Mouse (Mus musculus): ENCODE results near the gene Cd247. TPM values are rescaled to one million over a fixed set of nuclear protein-coding genes. Genes with fewer than 3 reads are reported as not detected.
"Not testable (repeated sequence)": the region's sequence is repeated elsewhere in the genome, so short reads cannot be mapped to it uniquely, and the experiment has no call there.

Cd247 gene
- total RNA-seq (2021), result not detected

DNA sequence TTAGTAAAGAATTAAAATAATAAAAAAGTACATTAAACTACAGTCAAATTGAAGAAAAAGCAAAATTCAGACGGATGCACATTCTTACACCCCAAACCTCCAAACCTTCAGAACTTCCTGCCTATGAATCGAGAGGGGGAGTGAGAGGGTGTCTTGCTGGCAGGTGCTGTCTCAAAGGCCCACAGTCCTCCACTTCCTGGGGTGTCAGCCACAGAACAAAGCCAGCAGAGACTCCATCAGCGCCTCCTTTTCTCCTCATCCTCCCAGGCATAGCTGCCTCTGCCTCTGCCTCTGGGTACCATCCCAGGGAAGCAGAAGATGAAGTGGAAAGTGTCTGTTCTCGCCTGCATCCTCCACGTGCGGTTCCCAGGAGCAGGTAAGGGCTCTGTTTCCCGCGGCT is at the start of gene Cd247:
TSS of gene Cd247 (plus strand) at position 171 of the 400 bp plus-strand sequence.
- DNase-seq (ENCODE audit: extremely low spot score in 1 of 2, low spot score in 1 of 2), result no peak

DNA sequence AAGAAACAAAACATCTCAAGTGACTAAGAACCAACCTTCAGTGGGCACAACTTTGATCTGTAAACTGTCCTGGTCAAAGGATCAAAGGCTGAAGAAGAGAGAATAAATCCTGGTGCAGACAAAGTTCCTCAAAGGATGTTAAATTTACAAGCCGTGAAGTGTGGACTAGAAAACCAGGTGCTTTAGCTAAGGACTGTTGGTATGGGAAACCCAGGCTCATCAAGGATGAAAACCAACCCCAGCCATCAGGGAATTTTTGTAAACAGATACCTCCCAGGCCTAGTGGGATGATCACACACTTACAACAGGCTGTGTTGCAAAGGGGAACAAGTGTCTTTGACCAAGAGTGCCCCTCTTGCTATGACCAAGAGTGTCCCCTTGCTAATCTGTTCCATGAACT is 49.5 kb upstream of the Cd247 start:
- no peak for DNase-seq (ENCODE audit: extremely low spot score in 1 of 2, low spot score in 1 of 2)

DNA sequence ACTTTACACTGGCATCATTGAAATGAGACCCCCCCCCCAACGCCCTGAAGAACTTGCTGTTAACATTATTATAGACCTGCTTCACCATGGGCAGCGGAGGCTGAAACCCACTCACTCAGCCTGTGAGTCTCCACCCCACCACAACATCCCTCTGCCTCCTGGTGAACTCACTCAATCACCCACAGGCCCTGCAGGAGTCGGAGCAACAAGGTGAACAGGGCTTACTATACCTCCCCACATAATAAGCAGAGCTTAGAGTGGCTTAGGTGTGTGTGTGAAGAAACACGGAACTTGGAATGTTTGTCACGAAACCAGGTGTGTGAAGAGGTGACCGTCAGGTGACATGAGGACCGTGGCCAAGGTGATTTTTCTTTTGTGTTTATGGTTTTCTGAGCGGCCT is 46.5 kb upstream of the Cd247 start:
- no peak for DNase-seq (ENCODE audit: extremely low spot score in 1 of 2, low spot score in 1 of 2)

DNA sequence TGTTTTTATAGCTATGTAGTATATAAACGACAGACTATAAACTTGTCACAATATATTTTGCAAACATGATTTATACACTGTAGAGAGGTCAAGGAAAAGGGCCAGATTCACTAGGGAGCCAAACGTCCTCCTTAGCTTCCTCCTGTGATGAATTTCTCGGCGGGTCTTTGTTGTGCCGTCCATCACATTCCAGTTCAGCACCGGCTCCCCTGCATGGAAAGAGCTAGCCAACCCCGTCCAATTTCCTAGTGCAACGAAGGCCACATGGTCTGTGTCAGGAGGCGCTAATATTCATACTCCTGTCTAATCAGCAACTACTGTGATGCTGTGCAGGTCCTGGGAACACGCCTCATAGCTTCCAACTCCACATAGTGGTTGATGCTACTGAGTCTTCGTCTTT is 40.4 kb upstream of the Cd247 start:
- no peak for DNase-seq (ENCODE audit: extremely low spot score in 1 of 2, low spot score in 1 of 2)

DNA sequence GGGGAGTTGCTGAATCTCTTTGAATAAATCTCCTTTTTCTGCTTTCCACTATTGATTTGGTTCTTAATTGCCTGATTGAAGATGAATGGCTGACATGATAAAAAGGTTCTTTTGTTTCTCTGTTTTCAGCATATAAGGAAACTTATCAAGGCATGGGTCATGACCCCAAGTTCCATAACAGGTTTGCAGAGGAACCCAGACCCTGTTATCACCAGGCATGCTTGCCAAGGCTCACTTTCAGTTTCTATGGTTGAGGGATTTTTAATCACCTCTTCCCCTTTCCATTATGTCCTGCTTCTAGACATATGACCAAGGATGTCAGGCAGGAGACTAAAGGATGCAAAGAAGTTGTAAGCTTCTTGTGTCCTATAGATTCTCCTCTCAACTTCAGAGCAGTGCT is 37.3 kb upstream of the Cd247 start:
- no peak for DNase-seq (ENCODE audit: extremely low spot score in 1 of 2, low spot score in 1 of 2)

DNA sequence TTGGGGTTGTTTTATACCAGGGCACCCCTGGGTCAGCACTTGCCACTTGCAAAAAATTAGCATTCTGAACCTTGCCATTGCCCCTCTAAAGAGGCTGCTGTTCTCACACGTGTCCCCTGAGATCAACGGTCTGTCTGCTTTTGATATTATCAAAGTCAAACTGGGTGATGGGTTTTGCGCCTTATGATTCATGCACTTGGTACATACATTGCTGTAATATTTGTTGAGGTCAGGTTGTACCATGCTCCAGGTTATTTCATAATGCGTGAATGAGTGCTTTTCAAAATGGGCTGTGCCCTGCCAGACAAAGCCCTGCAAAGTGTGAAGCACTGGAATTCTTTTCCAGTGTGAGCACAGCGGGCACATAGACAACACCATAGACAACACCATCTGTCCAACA is 36.6 kb upstream of the Cd247 start:
- DNase-seq (ENCODE audit: extremely low spot score in 1 of 2, low spot score in 1 of 2), result no peak

DNA sequence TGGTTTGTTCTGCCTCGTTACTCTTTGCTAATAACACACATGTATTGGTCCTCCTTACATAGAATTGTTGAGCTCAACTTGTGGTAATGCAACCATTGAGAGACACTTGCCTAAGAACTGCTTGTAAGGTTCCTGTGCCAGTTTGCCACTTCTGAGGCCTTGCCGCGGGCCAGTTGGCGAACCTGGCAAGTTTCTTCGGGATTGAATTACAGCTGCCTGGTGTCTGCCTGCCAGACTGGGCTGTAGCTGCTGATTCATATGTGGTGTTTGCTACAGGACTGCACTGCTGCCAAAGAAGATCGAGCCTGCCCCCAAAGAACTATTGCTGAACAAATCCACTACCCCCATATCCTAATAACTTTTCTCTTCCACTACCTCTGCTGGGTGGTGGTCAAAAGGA is 34.3 kb upstream of the Cd247 start:
- DNase-seq (ENCODE audit: extremely low spot score in 1 of 2, low spot score in 1 of 2), result no peak

DNA sequence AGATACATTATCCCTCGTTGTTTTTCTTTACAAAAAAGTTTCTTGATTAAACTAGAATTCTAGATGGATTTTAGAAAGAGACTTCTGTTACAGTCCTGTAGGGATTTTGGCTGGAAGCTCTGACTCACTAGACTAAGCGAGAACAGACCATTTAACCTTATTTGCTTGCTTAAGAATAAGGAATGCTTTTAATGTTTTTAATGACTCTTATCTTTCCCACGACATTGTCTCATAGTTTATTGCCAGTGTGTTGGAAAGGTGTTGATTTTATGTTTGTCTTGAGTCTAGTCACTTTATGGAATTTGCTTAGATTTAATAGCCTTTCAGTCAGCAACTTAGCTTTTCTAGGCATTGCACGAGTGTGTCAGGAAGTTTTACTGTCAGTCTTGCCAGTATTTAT is 33.3 kb upstream of the Cd247 start:
- no peak for DNase-seq (ENCODE audit: extremely low spot score in 1 of 2, low spot score in 1 of 2)

DNA sequence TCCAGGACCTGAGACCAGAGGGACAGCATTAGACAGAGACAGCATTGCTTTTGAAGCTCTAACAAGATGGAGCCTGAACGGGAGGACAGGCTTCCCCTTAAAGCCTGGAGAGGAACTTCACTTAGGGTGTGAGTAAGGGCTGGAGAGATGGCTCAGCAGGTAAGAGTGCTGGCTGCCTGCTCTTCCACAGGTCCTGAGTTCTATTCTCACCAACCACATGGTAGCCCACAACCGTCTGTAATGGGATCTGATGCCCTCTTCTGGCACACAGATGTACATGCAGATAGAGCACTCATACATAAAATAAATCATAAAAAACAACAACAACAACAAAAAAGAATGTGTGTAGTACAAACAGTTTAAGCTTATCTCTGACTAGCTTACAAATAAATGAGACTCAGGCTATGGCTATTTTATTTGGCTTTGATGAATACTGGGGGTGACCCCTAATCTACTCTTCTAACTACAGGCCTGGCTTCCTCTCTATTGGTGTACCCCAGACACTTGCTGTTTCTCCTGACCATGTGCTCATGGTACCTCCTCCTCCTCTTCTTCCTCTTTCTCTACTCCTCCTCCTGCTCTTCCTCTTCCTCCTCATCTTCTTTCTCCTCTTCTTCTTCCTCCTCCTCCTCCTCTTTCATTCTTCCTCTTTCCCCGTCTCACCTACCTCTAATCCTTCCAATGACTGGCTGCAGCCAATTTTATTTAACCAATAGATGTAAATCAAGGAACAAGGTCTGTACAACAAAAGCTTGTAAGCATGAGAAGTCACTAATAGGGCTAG is 26.8 kb upstream of the Cd247 start:
- no peak for DNase-seq (ENCODE audit: extremely low spot score in 1 of 2, low spot score in 1 of 2)

DNA sequence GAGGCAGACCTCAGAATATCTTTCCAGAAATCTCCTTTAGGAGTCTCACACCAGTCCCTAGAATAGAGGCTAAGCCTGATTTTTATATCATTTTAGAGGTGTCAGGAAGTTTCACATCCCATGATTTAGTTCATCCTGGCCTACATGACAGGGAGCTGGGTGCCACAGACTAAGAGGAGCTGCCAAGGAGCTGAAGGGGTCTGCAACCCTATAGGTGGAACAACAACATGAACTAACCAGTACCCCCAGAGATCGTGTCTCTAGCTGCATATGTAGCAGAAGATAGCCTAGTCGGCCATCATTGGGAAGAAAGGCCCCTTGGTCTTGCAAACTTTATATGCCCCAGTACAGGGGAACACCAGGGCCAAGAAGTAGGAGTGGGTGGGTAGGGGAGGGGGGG is 26.0 kb upstream of the Cd247 start:
- not testable (repeated sequence) for DNase-seq (ENCODE audit: extremely low spot score in 1 of 2, low spot score in 1 of 2)

DNA sequence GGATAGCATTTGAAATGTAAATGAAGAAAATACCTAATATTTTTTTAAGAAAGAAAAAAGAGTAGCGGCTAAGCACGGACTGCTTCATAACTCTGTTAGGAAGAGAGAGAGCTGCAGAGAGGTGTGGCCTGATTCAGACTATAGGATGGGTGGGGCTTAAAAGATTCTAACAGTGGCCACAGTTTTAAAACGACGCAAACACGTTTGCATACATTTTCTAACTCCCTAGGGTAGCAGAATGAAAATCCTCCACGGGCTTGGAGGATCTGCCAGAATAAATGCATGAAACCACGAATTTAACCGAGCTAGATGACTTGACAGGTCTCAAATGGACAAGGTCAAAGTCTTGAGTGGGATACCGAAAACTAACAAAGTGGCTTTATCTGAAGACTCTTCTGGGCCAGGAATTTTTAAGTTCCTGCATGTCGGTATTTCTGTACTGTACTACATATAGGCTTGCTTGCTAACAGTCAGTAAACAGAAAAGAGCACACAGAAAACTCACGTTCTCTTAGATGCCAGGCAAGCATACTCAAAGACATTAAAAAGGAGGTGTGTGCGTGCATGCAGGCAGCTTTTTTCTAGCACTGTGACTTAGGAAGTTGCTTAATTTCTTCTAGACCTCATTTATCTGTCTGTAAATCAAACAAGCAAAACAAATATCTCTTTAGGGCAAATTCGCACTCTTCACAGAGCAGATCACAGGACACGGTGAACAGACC is 25.4 kb upstream of the Cd247 start:
- no peak for DNase-seq (ENCODE audit: extremely low spot score in 1 of 2, low spot score in 1 of 2)

DNA sequence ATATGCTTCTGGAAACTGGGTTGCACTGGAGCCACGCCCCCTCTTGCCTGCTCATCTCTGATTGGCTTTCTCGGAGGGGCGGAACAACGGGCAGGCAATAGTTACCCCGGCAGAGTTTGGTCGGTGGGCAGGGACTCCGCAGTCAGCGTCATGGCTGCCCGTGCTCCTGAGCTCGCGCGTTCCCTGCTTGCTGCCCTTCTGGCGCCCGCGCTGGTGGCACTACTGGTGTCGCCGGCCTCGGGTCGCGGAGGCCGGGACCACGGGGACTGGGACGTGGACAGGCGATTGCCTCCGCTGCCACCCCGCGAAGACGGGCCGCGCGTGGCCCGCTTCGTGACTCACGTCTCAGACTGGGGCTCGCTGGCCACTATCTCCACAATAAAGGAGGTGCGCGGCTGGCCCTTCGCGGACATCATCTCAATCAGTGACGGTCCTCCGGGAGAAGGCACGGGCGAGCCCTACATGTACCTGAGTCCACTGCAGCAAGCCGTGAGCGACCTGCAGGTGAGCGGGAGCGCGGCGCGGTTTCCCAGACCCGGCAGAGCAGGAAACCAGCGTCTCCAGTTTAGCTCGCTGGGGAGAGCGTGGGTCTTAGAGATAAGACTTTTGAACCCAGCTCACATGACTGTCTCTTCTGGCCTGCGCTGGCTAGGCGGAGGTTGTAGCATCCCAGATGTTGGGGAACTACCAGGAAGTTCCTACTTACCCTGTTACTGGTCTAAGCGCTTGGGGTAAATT is 24.7 kb upstream of the Cd247 start, which contains the start of gene Creg1:
TSS of gene Creg1 (plus strand) at position 112 of the 738 bp plus-strand sequence.
- peak; percentile 80 to 85 for DNase-seq (ENCODE audit: extremely low spot score in 1 of 2, low spot score in 1 of 2)

DNA sequence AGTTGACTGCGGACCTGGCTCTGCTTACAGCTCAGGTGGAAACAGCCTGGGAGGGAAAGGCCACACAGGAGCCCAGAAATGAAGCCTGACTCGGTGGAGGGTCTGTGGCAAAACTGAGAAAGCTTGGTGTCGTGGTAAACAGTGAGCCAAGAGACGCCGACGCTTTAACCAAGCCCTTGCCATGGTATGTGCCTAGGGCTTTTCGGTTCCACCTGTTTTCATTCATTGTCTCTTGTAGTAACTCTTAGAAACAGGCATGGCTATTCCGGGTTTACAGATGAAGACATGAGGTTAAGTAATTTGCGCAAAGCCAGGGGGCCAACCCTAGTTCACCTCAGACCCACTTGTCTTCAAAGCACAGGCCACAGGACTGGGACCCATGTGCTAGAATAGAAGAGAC is 23.9 kb upstream of the Cd247 start:
- no peak for DNase-seq (ENCODE audit: extremely low spot score in 1 of 2, low spot score in 1 of 2)

DNA sequence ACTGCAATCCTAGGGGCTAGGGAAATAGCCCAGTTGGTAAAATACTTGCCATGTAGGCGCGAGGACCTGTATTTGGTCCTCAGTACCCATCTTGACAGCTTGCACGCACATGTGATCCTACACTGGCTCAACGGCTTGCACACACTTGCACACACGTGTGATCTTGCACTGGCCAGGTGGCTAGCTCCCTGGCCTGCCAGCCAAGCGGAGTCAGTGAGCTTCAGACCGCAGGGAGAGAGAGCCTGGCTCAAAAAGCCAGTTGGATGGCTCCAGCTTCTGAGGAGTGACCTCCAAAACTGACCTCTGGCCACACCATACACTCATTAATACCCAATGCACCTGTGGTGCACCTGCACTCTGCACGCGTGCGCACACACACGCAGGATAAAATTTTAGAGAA is 23.4 kb upstream of the Cd247 start:
- no peak for DNase-seq (ENCODE audit: extremely low spot score in 1 of 2, low spot score in 1 of 2)

DNA sequence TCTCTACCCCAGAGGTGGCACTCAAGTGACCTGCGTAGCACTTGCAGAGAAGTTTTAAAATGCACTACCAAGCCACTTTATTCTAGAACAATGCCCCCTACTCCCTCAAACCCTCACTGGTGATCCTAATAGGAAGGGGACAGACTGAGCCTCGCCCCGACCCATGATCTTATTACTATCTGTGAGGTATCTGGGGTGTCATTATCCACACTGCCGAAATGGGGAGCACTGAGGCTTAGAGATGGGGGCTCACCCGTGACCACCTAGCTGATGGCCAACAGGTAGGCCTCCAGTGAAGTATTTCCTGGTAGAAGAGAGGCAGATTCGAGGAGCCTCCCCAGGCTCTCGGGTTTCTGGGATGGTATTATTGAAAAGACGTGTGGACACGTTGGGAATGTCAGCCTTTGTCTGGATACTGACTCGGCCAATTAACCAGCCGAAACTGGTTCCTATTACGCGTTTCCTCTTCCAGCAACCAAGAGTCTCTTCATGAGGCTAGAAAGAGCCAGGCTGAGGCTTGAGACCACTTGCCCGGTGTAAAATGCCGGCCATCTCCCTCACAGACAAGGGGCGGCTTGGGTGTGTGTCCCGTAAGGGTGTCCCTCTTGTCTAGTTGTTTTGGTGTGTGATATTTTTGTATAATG is 22.7 kb upstream of the Cd247 start:
- no peak for DNase-seq (ENCODE audit: extremely low spot score in 1 of 2, low spot score in 1 of 2)

DNA sequence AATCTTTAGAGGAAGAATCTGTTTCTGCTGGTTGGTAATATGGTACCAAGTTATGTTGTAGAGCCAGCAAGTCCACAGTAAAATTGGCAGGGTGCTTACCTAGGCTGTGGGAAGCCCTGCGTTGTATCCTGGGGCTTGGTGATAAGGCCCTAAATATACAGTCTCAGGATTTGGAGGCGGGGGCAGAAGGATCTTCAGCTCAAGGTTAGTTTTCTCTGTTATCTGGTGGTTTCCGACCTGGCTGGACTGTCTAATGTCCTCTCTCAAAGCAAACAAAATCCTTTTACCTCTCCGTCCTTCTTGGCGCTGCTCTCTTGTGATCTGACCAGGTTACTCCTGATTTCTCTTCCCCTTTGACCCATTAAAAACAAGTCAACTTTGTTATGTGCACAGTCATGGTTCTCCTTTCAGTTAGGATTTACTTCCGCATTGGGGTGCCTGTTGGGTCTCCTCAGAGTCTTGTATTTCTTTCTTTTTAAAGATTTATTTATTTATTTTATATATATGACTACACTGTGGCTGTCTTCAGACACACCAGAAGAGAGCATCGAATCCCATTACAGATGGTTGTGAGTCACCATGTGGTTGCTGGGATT is 22.1 kb upstream of the Cd247 start:
- no peak for DNase-seq (ENCODE audit: extremely low spot score in 1 of 2, low spot score in 1 of 2)

DNA sequence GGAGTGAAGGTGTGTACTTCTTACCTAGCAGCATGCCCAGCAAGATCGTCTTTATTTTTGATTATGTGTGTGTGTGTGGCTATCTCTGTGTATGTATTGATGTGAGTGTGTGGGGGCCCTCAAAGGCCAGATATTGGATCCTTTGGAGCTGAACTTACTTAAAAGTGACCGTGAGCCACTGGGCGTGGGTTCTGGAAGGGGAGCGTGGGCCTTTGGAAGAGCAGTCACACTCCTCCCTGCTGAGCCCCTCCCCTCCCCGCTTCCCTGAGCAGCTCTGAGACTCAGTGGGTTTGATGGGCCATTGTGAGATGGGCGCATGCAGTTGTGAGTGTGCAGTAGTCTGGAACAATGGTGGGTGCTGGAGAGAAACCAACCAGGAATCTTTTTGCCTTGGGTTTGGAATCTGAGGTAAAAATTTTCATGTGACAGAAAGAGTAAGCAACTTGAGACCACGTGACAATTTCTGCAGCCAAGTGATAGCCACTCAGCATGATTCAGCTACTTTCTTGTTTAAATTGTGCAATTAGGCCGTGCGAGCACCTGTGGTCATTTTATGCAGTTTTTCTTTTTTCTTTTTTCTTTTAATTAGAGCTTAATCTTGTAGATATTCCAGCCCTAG is 19.5 kb upstream of the Cd247 start:
- DNase-seq (ENCODE audit: extremely low spot score in 1 of 2, low spot score in 1 of 2), result no peak

DNA sequence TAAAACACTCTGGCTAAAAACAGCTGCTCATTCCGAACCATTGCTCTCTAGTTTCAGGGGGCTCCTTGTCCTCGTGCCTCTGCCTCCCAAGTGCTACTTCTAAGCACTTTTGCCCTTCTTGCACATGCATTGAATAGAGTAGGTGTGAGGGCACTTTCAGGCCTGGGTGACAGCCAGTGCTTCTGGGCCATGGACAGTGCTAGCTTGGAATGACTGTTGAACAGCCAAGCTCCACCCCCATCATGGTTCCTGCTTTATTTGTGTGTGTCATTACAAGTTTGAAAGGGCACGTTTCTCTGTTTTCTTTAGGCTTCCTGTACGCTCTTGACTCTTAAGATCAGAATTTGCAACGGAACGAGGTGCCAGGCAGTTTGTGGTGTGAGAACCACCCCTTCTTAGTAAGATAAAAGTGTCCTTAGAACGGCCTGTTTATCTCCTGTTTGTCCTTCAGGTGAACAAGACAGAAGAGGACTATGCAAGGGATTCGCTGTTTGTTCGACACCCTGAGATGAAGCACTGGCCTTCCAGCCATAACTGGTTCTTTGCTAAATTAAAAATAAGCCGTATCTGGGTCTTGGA is 18.2 kb upstream of the Cd247 start:
- DNase-seq (ENCODE audit: extremely low spot score in 1 of 2, low spot score in 1 of 2), result no peak

DNA sequence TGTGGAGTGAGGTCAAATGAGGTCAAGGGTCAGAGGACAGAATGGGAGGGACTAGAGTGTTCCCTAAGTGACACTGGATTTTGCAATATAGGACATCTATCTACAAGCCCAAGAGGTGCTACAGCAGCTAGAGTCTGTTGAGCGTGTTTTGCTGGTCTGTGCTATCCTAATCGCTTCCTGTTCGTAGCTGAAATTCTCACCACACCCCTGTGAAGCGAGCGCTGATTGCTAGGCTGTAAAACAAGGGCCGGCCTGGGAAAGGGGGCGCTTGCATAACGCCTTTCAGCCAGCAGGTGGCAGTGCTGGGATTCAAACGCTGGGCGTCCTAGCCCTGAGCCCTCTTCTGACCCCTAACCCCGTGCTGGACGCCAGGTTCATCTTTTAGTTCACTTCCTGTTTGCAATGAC is 17.0 kb upstream of the Cd247 start:
- peak; percentile 61 to 77 for DNase-seq (ENCODE audit: extremely low spot score in 1 of 2, low spot score in 1 of 2)

DNA sequence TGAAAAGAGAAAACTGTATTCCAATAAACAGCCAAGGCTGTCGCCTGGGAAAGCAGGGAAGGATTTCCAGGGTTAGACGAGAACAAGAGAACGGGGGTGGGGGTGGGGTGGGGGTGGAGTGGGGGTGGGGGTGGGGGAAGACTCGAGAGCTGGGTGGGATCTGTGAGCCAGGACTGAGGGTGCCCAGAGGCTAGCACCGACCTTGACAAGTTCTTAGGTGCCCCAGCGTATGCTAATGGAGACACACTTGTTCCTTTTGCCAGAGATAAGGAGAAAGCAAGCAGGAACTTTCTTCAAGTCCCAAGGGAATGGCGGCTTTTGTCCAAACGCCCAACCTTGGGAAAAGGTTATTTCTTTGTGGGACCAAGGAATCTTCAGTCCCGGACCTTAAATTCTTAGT is 16.5 kb upstream of the Cd247 start:
- DNase-seq (ENCODE audit: extremely low spot score in 1 of 2, low spot score in 1 of 2), result no peak

All from layer of hippocampus, postnatal 25 days (tissue).